Mouse (Mus musculus): ENCODE results near the gene Slc4a3.

GRCm38 (mm10) chr1:75581936-75582624, 36.0 kb downstream of the Slc4a3 start:
- no peak for TF ChIP-seq CTCF (IDR thresholded peaks at IDR 0.05; ENCODE audit: borderline replicate concordance, control insufficient read depth, extremely low read depth, insufficient read depth, low read length, poor library complexity)
- TF ChIP-seq POLR2A (IDR thresholded peaks at IDR 0.05; ENCODE audit: control insufficient read depth, extremely low read depth, insufficient read depth, low read length, poor library complexity), result no peak

All from thymus, adult 2 months (tissue).